26 mouse cellular contexts compared by ENCODE assay signal in genomic region chr10:94350207-94350606, GRCm38 (mm10). TPM values are rescaled to one million over a fixed set of nuclear protein-coding genes. Genes with fewer than 3 reads are reported as not detected.
DNase-seq lines count a peak whose midpoint lies in the region; ATAC-seq and TF ChIP-seq lines count a peak whose summit lies in the region.
"Had no signal": no experiment of that assay in that cellular context is flagged by ENCODE, and none has a peak within 500 bp of the region (broad histone marks: within the 10 kb centered on the region; RNA-seq: fewer than 3 reads in every experiment).

No protein-coding gene starts in this region.

- no peaks in the 10 kb centered on the region for H3K36me3 ChIP-seq in kidney, adult 2 months (ENCODE audit: control insufficient read depth, insufficient read depth, low read length)
- H3K36me3 ChIP-seq in kidney, embryonic 14.5 days (ENCODE audit: control insufficient read depth, insufficient read depth, low read length) = no peaks in the 10 kb centered on the region
- H3K36me3 ChIP-seq: limb, embryonic 10.5 days; neural tube, embryonic 12.5 days had no signal

- no peak for ATAC-seq in kidney, embryonic 14.5 days (ENCODE audit: low FRiP score, low TSS enrichment)
- ATAC-seq: forebrain, postnatal 0 days; liver, postnatal 0 days; Patski had no signal

- peak; percentile 25 for DNase-seq in kidney, adult 2 months
- DNase-seq in brain, embryonic 14.5 days (ENCODE audit: low read depth) = peak; percentile 24
- DNase-seq in embryo, embryonic 11 days = peak; percentile 23
- peak; percentile 51 for DNase-seq in lung, postnatal 10 days
- DNase-seq in adrenal gland, postnatal 10 days = no peak
- no peak for DNase-seq in MN1 (ENCODE audit: low spot score)
- DNase-seq: adrenal gland, adult 8-10 months; forebrain, postnatal 0 days; heart, adult 11 months; heart, postnatal 4 days; kidney, adult 9 months; layer of hippocampus, adult 9-11 months; liver, postnatal 0 days; thymus, postnatal 36 days had no signal

- TF ChIP-seq POLR2A in kidney, adult 2 months (IDR thresholded peaks at IDR 0.05; ENCODE audit: low read depth, low read length) = no peak
- no peak for TF ChIP-seq POLR2A in brain, embryonic 14.5 days (IDR thresholded peaks at IDR 0.05; ENCODE audit: borderline replicate concordance, extremely low read depth, insufficient read depth, insufficient read length, poor library complexity, severe bottlenecking)

- H3K27ac ChIP-seq in kidney, adult 2 months (ENCODE audit: insufficient read depth, low read depth, low read length) = no peak overlapping the region
- H3K27ac ChIP-seq in kidney, embryonic 14.5 days (ENCODE audit: low read depth, low read length) = no peak overlapping the region
- H3K27ac ChIP-seq: limb, embryonic 10.5 days; neural tube, embryonic 12.5 days had no signal

- H3K4me2 ChIP-seq in kidney, embryonic 14.5 days (replicated peaks; ENCODE audit: low read depth, low read length) = no peak overlapping the region
- H3K4me2 ChIP-seq: neural tube, embryonic 12.5 days had no signal

- H3K9ac ChIP-seq in kidney, embryonic 14.5 days (ENCODE audit: low read depth, low read length) = no peak overlapping the region
- H3K9ac ChIP-seq: forebrain, postnatal 0 days; liver, postnatal 0 days; neural tube, embryonic 12.5 days had no signal

- 75% methylated on average over 5 of the region's 5 CpGs for WGBS in kidney, adult 2 months
- WGBS in kidney, embryonic 14.5 days = 79% methylated on average over 5 of the region's 5 CpGs

- TF ChIP-seq CTCF in kidney, adult 2 months (conservative IDR thresholded peaks at IDR 0.05; ENCODE audit: insufficient read depth, insufficient read length, low read depth, low read length) = no peak
- no peak for TF ChIP-seq CTCF in brain, embryonic 14.5 days (IDR thresholded peaks at IDR 0.05; ENCODE audit: borderline replicate concordance, extremely low read depth, insufficient read depth, insufficient read length)

- no peaks in the 10 kb centered on the region for H3K9me3 ChIP-seq in kidney, embryonic 14.5 days (ENCODE audit: control insufficient read depth, low read length)
- H3K9me3 ChIP-seq: limb, embryonic 10.5 days; neural tube, embryonic 12.5 days had no signal

- H3K4me1 ChIP-seq in kidney, adult 2 months (ENCODE audit: control insufficient read depth, insufficient read depth, low read length) = no peaks in the 10 kb centered on the region
- 0 out of 2 replicates have a peak, but pooled peaks cover under 1% of the 10 kb centered on the region for H3K4me1 ChIP-seq in kidney, embryonic 14.5 days (ENCODE audit: control insufficient read depth, insufficient read depth, low read length)

- no peaks in the 10 kb centered on the region for H3K27me3 ChIP-seq in kidney, adult 2 months (replicated peaks; ENCODE audit: control insufficient read depth, insufficient read depth, low read length)
- H3K27me3 ChIP-seq in kidney, embryonic 14.5 days (ENCODE audit: control insufficient read depth, insufficient read depth, low read length) = no peaks in the 10 kb centered on the region
- H3K27me3 ChIP-seq: neural tube, embryonic 12.5 days; Patski had no signal

- no peak overlapping the region for H3K4me3 ChIP-seq in kidney, adult 2 months (ENCODE audit: insufficient read depth, low read depth, low read length)
- no peak overlapping the region for H3K4me3 ChIP-seq in kidney, embryonic 14.5 days (ENCODE audit: low read length)
- H3K4me3 ChIP-seq: limb, embryonic 10.5 days; neural tube, embryonic 12.5 days had no signal

RNA-seq across cellular contexts. Expression of gene Tmcc3, which starts 38.5 kb away (rescaled TPM):
- 11.2 and 11.3 TPM in 2 replicates for polyA plus RNA-seq in kidney, adult 2 months (2012; rRNA removed)
- polyA plus RNA-seq in kidney, embryonic 14.5 days (2014; fragmentation: Nextera tagmentation; extraction: Ambion mirVana) = 4.0 and 7.2 TPM in 2 replicates
- polyA plus RNA-seq in brain, embryonic 14.5 days (2012; rRNA removed) = 4.5 and 7.2 TPM in 2 replicates
- total RNA-seq in adrenal gland, postnatal 10 days (2021) = 10 to 100 TPM; 33.7 to 34.4 TPM

RNA-seq across cellular contexts. Expression of gene Gm4792, which starts 51.7 kb away (rescaled TPM):
- not detected in 2 replicates for polyA plus RNA-seq in kidney, adult 2 months (2012; rRNA removed)
- polyA plus RNA-seq in kidney, embryonic 14.5 days (2014; fragmentation: Nextera tagmentation; extraction: Ambion mirVana) = not detected in 2 replicates
- 0.11 and 0.13 TPM in 2 replicates for polyA plus RNA-seq in brain, embryonic 14.5 days (2012; rRNA removed)
- not detected for total RNA-seq in adrenal gland, postnatal 10 days (2021)
- total RNA-seq: adrenal gland, adult 8-10 months; forebrain, postnatal 0 days; gastrocnemius, adult 8-10 months; heart, postnatal 4 days; left cerebral cortex, adult 8-10 months; liver, adult 2 months; megakaryocyte-erythroid progenitor cell, adult 5-6 weeks had no signal
- polyA plus RNA-seq: embryonic facial prominence, embryonic 14.5 days; heart, embryonic 14.5 days; intestine, embryonic 14.5 days; limb, embryonic 10.5 days; liver, adult 2 months; liver, postnatal 0 days; Patski; stomach, embryonic 14.5 days had no signal

Comparison
In these comparisons a context has a peak if more than half of its experiments do, and no peak if none do; other contexts are left out.
1. DNase-seq: peak in kidney, adult 2 months (single experiment), brain, embryonic 14.5 days (single experiment), embryo, embryonic 11 days (single experiment) and lung, postnatal 10 days (single experiment); none in adrenal gland, postnatal 10 days (single experiment) and MN1 (single experiment).